Mouse (Mus musculus): Measurements from ENCODE around the gene Lcp1.
"Not testable (repeated sequence)": the region's sequence is repeated elsewhere in the genome, so short reads cannot be mapped to it uniquely, and the experiment has no call there.

The Lcp1 gene

DNA sequence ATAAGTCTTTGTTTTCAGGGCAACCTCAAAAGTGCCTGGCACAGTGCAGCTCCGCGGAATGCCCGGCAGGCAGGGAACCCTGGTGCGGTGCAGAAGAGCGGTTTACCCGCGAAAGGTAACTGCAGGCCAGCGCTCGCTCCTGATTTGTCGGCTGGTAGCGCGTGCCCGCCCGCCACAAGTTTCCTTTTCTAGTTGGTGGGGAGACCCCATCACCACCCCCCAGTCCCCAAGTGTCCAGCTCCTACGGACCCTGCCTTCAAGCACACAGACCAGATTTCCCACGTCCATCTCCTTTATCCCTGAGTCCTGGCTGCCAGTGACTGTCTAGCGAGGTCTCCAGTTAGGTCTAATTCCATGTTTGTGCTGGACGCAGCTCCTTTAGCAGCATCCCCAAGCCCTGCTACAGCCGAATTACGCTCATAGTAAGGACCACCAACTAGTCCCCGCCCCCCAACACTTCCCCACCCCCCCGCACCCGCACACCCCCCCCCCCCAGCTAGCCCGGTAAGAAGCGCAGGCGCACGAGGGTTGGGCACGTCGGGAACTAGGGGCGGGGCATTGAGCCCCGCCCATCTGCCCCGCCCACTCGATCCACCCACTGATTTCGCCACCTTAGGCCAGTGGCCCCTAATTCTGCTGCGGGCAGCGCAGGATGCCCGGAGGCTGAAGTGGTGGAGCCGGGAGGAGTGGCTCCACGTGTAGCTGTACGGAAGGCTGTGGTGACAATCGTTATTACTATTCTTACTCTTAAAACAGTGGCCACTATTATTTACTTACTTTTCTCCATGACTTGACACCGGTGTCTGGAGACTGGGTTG, at the start of gene Lcp1, which contains the start of gene Lrrc63:
Gene Lcp1 (plus strand): TSS at position 601 of the 818 bp plus-strand sequence.
Gene Lrrc63 (minus strand): TSS at position 381 of the 818 bp plus-strand sequence.
- DNase-seq, result peak; percentile 93

DNA sequence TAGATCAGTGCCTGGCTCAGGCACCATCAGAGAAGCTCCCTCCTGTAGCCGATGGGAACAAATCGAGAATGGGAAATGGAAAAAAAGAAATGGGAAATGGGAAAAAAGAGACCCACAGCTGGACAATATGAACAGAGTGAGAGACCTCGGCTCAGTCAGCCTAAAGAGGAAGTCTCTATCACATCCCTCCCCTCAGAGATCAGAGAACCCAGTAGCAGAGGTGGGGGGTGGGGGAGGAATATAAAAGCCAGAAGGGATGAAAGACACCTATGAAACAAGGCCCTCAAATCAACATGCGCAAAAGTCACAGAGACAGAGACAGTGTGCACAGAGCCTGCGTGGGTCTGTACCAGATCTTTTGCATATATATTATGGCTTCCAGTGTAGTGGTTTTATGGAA, 27.9 kb upstream of the Lcp1 start:
- no peak for DNase-seq

DNA sequence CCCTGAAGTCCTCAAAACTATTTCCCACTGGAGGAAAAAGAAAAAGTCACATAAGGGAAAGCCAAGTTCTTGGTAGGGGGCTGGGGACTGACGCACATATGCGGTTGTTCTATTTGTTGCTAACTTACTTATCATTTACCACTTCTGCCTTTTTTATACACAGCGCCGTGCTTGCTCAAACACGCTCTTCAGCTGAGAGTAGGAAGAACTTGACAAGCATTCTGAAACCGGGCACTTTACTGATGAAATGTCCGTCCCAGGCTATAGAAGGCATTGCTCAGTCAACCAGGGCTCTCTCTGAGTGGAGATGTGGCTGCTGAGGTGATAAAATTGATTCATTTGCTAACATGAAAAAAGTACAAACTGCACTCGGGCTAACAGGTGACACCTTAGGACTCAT, 9.2 kb upstream of the Lcp1 start:
- DNase-seq, result no peak

DNA sequence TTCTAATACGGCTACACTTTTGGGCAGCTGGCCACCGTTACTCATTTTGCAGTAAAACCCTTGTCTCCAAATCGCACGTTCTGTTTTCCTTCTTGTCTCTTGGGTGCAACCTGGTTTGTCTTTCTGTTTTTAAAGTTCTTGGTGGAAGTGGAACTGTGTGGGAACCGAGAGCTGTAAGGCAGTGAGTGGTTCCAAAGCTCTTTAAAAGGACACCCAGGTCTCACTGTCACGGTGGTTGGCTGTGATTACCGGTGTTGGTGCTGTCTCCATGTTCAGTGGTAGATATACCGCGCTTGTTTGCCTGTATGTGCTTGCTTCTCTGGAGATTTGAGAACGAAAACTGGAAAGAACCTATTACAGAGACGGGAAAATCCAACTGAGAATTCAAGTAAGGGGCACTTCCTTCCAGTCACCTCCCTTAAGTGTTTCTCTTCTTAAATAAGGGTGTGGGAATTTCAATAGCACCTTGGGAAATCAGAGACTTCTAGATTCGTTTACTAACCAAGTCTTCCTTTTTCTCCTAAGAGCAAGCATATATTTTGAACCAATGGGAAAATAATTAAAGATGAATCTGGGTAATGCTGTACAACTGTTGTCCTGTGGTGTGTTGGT, 529 bp downstream of the Lcp1 start:
- no peak for DNase-seq

DNA sequence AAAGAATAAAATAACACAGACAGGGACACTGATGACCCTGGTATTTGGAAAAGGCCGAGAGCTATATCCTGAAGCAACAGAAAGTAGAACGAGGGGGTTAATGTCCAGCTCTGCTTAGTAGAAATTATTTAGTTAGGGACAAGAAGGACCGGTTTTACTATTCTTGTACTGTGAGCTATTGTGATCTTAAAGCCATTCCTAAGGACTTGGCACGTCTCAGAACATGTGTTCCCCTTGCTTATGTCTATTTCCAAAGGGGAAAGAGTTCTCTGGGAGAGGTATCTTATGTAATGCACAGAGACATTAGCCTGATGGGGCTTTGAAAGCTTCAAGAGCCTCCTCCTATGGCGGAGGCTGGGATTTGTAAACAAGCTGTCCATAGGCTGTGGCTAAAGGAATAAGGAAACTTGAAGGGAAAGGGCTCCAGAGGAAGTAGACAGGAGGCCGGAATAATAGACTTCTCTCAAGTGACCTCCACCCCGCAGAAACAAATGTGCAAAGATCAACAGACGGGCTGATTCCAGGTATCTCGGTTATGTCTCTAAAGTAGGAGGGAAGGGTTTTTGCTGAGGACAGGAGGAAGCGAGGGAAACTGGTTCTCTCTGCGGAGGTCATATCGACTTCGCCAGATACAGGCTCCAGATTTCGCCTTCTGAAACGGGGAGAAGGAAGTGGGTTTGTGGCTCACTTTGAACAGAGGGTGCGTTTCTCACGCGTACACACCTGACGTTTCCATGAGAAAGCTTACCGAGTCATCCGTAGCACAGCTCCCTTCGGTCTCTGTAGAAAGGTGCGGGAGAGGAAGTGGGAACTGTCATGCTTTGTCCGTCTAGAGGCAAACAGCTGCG, 5.4 kb downstream of the Lcp1 start:
- DNase-seq, result peak; percentile 22

DNA sequence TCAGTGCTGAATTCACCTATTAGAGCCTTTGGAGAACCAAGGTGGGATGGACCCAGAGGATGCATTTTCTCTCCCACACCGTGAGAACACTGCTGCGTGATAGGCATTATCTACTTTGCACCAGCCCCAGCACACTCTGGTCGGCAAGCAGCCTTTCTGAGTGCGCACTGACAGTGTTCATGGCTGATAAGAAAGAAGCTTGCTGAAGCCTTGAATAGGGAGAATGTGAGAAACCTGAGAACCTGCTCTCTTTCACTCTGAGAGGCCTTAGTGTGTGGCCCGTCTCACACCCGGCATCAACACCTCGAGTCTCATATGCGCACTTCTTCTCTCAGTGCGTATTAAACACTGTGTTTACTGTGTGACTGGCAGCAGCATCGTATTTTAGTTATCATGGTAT, 7.6 kb downstream of the Lcp1 start:
- DNase-seq, result peak; percentile 91

DNA sequence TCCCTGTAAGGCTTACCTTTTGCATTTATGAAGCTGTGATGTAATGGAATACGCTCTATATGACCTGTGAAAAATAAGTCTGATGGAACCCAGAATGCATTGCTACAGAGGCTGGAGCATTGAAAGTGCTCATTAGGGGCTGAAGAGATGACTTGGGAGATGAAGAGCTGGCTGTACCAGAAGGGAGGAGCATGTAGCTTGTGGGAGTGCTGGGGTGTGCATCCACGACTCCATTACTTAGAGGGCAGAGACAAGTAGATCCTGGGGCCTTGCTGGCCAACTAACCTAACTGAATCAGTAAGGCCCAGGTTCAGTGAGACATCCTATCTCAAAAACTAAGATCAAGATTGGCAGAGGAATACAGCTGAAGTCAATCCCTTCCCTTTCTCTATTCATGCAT, 8.3 kb downstream of the Lcp1 start:
- peak; percentile 71 for DNase-seq

DNA sequence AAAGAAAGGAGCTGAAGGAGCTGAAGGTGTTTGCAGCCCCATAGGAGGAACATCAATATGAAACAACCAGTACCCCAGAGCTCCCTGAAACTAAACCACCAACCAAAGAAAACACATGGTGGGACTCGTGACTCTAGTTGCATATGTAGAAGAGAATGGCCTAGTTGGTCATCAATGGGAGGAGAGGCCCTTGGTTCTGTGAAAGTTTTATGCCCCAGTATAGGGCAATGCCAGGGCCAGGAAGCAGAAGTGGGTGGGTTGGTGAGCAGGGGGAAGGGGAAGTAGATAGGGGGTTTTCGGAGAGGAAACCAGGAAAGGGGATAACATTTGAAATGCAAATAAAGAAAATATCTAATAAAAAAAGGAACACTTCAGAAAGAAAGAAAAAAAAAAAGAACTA, 16.8 kb downstream of the Lcp1 start:
- DNase-seq, result not testable (repeated sequence)

DNA sequence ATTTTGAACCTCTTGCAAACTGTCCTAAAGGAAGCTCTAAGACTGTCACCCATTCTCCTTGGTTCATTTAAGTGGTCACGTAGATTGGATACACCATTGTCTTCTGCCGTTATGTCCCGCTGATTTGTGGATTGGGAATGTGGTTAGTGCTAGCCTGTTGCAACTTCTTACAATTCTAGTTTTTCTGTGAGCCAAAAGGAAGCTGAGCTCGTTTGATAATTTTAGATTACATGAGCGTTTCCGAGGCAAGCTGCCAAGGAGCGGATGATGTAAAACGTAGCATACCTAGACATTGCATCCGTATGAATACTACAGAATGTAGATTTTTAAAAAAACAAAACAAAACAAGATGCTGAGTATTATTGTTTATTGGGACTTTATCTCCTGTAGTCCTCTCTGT, 17.3 kb downstream of the Lcp1 start:
- no peak for DNase-seq

DNA sequence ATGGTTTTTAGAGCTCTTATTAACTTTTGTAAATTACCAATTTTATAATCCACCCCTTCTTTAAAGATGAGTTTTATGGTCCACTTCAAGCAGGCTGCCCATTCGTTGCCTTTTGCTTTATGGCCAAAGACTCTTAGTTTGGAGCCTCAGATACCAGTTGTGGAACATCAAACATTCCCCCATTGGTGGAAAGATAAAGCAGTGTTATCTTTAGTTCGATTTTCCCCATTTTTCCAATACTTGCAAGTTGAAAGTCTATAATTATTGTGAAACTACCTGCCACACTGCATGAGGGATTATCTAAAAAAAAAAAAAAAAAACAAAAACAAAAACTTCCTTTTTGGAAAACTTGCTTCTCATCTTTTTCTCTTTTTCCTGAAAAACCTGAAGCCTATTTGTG, 19.8 kb downstream of the Lcp1 start:
- DNase-seq, result no peak

DNA sequence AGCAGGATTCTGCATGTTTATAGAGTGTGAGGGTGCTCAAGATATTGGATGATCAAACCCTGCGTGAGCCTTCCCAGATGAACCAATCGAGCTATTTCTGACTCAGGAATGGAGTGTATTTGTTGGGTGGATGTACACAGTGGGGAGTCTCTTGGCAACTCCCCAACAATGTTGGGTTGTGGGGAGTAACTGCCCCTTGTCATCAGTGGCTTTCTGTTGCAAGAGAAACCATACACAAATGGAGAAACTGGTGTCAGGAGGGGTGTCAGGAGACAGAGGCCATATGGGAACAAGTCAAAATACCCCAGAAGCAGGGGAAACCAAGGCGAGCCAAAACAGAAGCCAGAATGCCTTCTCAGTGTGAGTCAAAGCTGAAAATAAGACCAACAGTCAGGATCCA, 20.2 kb downstream of the Lcp1 start:
- DNase-seq, result no peak

DNA sequence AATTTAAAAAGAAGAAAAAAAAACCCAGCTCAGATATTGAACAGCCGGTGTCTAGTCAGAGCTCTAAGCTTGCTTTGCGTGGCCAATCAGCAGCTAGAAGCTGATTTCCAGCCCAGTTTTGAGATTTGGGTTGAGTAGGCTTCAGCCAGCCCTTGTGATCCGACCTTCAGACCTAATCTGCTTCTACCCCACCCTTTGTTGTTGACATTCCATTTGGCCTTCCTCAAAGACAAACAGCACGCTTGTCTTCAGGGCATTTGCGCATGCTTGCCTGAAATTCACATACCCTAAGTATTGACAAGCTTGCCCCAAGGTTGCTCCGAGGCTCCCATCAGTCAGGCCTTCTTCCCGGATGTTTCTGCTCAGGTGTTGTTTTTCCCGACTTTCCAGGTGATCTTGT, 23.6 kb downstream of the Lcp1 start:
- no peak for DNase-seq

DNA sequence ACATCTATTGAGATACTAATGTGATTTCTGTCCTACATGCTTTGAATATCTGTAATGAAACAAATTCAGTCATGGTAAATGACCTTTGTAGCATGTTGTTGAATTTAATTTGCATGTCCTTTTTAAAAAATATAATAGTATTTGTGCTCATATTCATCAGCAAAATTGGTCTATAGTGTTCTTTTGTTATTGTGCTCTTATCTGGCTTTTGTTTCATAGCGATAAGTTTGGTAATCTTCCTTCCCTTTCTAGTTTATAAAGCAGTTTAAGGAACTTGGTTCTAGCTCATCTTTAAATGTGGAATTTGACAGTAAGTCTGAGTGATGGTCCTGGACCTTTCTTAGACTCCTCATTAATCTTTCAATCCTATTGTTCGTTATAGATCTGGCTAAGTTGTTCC, 28.5 kb downstream of the Lcp1 start:
- no peak for DNase-seq

DNA sequence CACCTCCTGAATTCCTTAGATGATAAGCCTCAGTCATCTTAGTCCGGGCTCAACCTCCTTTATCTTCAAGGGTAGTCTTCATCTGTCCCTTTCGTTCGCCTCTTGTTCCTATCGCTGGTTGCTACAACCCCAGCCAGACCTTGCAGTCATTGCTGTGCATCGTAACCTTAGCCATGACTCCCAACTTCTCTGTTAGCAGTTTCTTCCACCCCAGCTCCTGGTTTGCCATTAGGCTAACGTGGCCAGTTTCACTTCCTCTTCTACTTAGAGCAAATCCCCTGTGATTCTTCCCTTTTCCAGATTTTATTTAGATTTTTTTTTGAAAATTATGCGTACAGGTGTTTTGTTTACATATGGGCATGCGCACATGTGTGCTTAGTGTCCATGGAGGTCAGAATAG, 33.0 kb downstream of the Lcp1 start:
- DNase-seq, result no peak

DNA sequence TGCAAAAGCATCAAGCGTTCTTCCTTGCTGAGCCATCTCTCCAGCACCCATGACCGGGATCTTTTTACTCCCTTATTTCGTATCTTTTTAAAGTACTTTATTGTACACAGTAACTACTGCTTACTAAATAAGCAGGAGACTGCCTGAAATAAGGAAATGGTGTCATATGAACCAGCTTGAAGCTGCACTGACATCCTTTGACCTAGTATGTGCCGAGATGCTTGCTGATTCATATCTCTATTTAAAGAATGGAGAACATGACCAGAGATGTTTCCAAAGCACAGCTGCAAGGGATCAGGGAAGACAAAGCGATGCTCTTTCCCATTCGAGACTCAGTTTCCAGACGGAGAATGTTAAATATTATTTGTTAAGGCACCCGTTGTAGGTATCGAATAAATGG, 33.4 kb downstream of the Lcp1 start:
- no peak for DNase-seq

DNA sequence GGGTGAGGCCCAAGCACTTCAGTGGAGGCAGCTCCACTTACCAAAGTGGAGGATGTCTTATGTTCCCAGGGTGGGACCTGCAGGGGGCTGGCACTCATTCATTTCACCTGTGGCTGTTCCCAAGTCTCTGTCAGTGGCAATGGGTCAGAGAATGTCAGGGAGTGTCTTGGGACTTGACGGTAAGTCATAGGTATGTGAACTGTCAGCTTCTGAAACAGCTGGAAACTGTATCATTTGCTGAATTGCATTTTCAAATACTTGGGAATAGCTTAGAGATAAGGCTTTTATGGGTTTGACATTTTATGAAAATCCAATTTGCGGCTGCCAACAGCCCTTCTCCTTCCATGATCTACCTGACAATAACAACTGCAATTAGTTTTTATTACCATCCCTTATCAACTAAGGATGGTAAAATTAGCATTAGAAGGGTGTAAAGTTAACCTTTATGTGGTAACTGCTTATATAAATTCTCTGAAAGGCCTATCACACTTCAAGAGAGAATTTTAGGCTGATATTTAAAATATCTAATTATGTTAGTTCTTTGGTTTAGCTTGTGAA, 34.8 kb downstream of the Lcp1 start:
- no peak for DNase-seq

DNA sequence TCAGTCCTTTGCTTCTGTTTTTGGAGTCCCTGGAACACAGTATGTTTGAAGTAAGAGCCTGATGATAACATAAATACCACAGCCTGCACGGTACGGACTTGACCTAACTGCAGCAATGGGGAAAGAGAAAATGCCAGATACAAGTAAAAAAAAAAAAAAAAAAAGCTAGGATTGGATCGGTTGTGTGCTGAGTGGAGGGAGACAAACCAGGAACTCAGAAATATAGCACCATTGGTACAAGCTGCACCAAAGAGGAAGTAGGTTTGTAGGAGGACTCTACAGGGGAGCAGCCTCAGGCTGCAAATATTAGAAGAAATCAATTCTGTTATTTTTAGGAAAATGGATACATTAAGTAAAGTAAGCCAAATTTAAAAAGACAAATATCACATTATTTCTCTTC, 37.6 kb downstream of the Lcp1 start:
- DNase-seq, result no peak

DNA sequence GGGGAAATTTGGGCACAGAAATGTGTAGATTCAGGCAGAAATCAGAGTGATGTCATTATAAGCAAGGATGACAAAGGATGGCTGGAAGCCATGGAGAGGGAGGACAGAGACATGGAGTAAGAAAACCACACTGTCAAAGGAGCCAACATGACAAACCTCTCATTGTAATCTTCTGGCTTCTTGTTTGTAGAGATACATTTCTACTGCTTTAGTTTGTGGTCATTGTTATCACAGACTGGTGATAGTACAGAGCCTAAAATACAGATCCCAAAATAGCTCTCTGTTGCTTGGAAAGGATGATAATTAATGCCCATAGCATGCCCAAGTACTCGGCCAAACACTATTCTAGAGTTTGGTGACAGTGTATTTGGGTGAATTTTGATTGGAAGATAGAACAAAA, 39.6 kb downstream of the Lcp1 start:
- no peak for DNase-seq

DNA sequence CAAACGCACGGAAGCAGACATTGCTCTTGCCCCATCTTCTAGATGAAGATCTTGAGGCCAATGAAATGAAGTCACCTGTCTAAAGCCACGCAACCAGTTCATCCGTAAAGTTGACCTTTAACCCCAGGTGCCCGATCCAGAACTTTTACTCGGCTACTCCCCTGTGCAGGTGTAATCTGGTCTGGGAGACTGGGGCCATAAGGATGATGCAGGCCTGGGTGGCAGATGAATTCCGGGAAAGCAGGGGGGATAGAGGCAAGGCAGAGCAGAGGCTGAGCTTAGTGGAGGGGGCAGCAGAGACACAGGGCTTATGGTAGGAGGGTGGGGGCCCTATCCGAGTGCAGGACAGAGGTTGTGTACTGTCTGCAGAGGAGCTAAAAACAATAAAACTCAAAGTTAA, 43.4 kb downstream of the Lcp1 start:
- no peak for DNase-seq

DNA sequence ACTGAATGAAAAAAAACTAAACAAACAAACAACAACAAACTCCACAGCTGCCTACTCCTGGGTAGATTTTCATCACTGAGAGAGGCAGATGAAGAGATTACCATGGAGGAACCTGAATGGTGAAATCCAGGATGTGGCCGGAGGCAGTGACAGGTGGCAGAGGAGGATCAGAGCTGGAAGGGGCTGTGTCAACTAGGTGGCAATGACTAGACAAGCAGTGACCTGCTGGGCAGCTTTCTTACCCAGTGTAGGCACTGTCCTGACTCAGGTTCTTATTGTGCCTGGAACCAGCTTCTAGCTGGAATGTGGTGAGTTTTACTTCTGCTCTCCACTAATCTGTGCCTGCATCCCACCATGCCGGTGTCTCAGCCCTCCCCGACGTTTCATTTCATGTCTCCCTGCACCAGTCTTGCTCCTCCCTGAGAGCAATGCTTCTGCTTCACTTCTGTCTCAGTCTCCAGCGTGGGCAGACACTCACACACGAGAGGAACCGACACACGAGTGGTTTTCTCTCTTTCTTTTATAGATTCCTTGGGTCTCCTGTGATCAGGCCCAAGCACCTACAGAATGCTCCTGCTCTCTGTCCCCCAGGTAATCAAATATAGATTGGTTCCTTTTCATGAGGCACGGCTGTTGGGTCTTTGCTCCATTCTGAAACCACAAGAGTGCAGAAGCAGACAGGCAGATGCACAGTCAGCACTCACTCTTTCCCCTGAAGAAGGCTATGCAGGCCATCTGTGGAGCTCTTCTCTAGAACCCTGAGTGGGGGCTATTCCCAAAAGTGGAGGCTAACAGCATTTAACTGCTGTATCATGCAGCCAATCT, 44.0 kb downstream of the Lcp1 start:
- no peak for DNase-seq

DNA sequence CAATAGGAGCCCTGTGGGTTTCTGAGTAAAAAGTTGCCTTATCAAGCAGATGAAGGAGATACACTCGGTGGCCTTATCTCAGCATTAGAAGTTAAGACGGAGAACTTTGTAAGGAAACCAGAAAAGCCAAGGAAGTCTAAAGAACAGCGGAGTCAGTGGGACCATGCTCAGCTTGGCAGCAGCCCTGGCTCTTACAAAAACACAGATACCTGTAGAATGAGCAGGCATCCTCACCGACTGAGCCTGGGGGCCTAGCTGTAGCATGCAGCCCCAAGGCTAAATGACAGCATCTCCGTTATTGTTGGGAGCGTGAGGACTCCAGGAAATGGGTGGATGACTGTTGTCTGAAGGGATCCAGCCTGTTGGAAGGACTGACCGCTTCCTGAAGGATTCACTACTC, 44.9 kb downstream of the Lcp1 start:
- no peak for DNase-seq

DNA sequence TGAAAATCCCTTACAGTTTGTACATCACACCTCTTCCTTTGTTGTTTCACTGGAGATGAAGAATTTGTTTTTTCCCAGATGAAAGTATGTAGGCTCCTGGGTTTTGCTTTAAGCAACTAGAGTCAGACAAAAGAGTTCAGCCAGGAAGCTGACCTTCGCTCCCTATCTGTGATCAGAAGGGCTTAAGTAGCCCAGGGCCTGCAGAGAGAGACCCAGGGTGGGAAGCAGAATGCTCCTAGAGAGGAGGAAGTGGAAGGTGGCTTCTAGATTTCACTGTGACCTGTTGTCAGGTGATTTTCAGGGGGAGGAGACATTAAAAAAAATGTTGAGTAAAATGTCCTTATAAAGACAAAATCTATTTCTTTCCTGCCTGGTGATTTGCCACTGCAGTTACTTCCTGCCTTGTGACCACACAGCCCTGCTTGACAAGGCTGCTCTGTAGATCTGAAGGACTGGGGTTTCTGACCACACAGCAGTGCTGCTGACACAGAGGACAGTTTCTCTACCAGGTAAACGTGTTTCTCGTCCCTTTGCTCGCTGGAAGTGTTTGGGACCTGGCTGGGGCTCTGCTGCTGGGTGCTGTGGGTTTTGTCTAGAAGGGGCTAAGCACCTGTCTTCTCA, 45.6 kb downstream of the Lcp1 start:
- no peak for DNase-seq
